Mouse (Mus musculus) spleen, adult 2 months (tissue): ENCODE measurements around the gene Rgs3. TPM values are rescaled to one million over a fixed set of nuclear protein-coding genes. Genes with fewer than 3 reads are reported as not detected.

ENCODE experiments used
- DNase-seq, 2 experiments: peaks; one replicate each; pipeline versions ENCODE4 v3.0.0 to v3.0.0-alpha.2; 2012 to 2021; ENCODE audit warnings: low spot score in 2 of 2, low read depth in 1 of 2
- H3K27ac ChIP-seq: fragments of 200-500 bp; 2 replicates; pipeline ENCODE4 v1.5.1; 2012; ENCODE audit warnings: low read length, inconsistent platforms; ENCODE audit not compliant: insufficient read depth
- H3K27me3 ChIP-seq: fragments of 200-500 bp; 2 replicates; pipeline ENCODE4 v1.6.1; 2012; ENCODE audit warnings: mild to moderate bottlenecking, moderate library complexity, low read length, inconsistent platforms; ENCODE audit not compliant: control insufficient read depth, insufficient read depth
- H3K36me3 ChIP-seq: fragments of 200-500 bp; 2 replicates; pipeline ENCODE4 v1.6.1; 2012; ENCODE audit warnings: mild to moderate bottlenecking, low read length, inconsistent platforms; ENCODE audit not compliant: control insufficient read depth, insufficient read depth
- H3K4me1 ChIP-seq: fragments of 200-500 bp; 2 replicates; pipeline ENCODE4 v1.6.1; 2011; ENCODE audit warnings: inconsistent platforms; ENCODE audit not compliant: control insufficient read depth, insufficient read depth, insufficient read length
- H3K4me3 ChIP-seq: fragments of 200-500 bp; 2 replicates; pipeline ENCODE4 v1.5.1; 2011; ENCODE audit warnings: mild to moderate bottlenecking, inconsistent platforms; ENCODE audit not compliant: insufficient read depth, insufficient read length; ENCODE audit errors: extremely low read depth
- CTCF ChIP-seq: fragments of 200-500 bp; IDR thresholded peaks from 2 replicates; pipeline ENCODE4 v1.5.1; 2011; ENCODE audit warnings: mild to moderate bottlenecking, inconsistent platforms; ENCODE audit not compliant: insufficient read depth, insufficient read length, insufficient replicate concordance; ENCODE audit errors: extremely low read depth
- POLR2A ChIP-seq: fragments of 200-500 bp; IDR thresholded peaks from 2 replicates; pipeline ENCODE4 v1.6.1; 2011; ENCODE audit warnings: low read depth, low read length, inconsistent platforms
- WGBS: fragments of 180-500 bp; shearing (Covaris S2); methylation state at CpG from one replicate; pipeline ENCODE4 v1.1.7; 2018; 5-methylcytosine and 5-hydroxymethylcytosine counted together
- polyA plus RNA-seq: library from polyadenylated mRNA; depleted of rRNA; stranded (reverse); fragments of >200 nt; gene quantifications from 2 replicates; pipeline ENCODE4 v1.2.3, GENCODE M21; 2012

Gene Rgs3
- polyA plus RNA-seq, 1 experiment: 51.7 TPM

DNA sequence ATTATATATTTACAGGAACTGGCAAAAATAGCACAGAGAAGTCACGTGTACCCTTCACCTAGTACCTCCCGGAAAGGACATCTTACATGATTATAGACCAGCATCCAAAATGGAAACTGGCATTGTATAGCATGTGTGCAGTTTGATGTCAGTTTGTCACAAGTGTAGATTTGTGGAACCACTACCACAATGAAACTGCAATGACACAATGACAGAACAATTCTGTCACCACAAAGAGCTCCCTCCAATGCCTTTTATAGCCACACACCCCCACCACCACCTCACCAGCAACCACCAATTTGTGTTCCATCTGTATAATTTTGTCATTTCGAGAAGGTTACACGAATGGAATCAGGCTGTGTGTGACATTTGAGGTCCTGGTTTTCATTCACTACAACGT is 149.8 kb downstream of the Rgs3 start:
- Histone ChIP-seq H3K36me3 (no peaks in the 10 kb centered on the region), H3K4me1 (no peaks in the 10 kb centered on the region), H3K27me3 (no peaks in the 10 kb centered on the region), H3K4me3 (no peak overlapping the region), H3K27ac (no peak overlapping the region)
- DNase-seq: no peak
- TF ChIP-seq CTCF (no peak), POLR2A (no peak)
- 56% methylated on average over 5 of the region's 5 CpGs for WGBS

DNA sequence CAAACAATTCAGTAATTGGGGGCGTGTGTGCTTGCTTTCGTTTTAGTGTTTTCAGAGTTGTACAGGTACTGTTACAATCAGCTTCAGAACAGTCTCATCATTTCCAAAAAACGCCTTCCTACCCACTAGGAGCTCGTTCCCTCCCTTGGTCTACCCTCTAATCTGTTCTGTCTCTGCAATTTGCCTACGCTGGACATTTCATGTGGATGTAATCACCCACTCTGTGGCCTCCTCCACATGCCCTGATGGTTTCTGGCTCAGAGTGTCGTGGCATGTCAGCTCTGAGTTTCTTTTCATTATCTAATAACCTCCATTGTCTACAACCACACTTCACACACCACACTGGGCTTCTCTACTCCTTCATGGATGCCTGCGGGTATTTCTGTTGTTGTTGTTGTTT is 151.5 kb downstream of the Rgs3 start:
- Histone ChIP-seq H3K36me3 (no peaks in the 10 kb centered on the region), H3K4me3 (no peak overlapping the region), H3K27me3 (no peaks in the 10 kb centered on the region), H3K4me1 (no peaks in the 10 kb centered on the region), H3K27ac (no peak overlapping the region)
- TF ChIP-seq POLR2A (no peak), CTCF (no peak)
- 91% methylated on average over 7 of the region's 7 CpGs for WGBS
- DNase-seq: no peak

DNA sequence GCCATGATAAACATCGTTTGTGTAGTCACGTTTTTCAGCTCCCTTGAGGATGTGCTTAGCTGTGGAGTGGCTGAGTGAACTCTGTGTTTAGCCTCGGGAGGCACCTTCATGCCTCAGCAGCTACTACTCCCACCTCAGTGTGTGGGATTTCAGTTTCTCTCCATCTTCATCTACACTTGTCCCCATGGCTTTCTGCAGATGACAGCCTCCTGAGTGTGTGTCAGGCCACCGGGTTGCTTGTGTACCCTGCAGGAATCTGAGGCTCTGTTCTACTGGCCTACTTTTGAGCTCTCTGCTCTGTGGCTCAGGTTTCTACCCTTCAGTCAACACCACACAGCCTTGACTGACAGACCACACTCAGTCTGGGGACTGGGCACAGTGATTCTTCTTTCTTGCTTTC is 151.9 kb downstream of the Rgs3 start:
- no peaks in the 10 kb centered on the region for H3K4me1 ChIP-seq
- no peak for DNase-seq
- H3K27ac ChIP-seq: no peak overlapping the region
- TF ChIP-seq CTCF: no peak
- no peak for TF ChIP-seq POLR2A
- no peaks in the 10 kb centered on the region for H3K27me3 ChIP-seq
- no peak overlapping the region for H3K4me3 ChIP-seq
- H3K36me3 ChIP-seq: no peaks in the 10 kb centered on the region
- WGBS: 64% methylated on average over 4 of the region's 4 CpGs

DNA sequence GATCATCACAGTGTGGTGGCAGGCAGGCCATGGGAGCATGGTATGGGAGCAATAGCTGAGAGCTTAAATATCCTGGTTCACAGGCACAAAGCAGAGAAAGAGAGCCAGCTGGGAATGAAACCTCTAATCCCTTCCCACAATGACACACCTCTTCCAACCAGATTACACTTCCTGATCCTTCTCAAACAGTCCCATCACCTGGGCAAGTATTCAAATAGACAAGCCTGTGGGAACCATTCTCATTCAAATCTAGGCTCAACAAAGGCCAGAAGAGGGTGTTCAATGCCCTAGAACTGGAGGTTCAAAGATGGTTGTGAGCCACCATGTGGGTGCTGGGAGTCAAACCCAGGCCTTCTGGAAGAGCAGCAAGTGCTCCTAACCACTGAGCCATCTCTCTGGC is 161.2 kb downstream of the Rgs3 start:
- Histone ChIP-seq H3K27me3 (no peaks in the 10 kb centered on the region), H3K4me3 (no peak overlapping the region), H3K4me1 (no peaks in the 10 kb centered on the region), H3K36me3 (no peaks in the 10 kb centered on the region), H3K27ac (no peak overlapping the region)
- TF ChIP-seq POLR2A (no peak), CTCF (no peak)
- no peak for DNase-seq

DNA sequence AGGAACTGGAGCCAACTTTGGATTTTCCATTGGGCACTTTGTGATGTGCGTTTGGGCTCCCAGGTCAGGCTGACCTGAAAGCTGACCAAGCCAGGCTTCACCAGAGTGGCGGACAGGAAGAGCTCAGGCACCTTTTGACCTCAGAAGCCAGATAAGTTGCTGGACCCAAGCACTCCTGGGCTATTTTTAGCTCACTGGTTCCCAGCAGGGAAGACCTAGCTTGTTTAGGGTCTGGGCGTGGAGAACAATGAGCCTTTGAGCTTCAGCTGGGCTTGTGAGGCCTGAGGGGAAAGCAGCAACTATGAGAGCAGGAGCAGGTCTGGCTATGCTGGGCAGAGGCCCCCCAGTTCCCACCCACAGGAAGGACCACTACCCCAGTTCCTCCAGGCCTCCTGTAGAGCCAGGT is 162.4 kb downstream of the Rgs3 start:
- WGBS: 78% methylated on average over 3 of the region's 3 CpGs

DNA sequence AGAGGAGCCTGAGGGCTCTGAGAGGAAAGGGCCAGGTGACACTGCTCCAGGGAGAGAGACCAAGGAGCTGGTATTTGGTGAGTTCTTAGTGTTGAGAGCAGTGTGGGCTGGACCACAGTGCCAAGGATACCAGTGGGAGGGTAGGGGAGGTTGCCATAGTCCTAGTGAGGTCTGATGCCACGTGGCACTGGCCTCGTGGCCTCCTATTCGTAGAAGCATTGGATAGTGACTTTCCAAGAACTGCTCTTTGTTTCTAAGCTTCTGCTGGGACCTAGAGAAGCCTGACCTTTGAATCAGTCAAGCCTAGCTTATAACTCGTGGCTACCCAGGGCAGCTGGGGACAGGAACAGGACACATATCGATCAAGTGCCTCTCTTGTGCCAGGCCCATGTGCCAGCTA is 164.1 kb downstream of the Rgs3 start:
- WGBS: 93% methylated on average over 5 of the region's 5 CpGs
- Histone ChIP-seq H3K27me3 (no peaks in the 10 kb centered on the region), H3K36me3 (no peaks in the 10 kb centered on the region), H3K27ac (no peak overlapping the region), H3K4me3 (no peak overlapping the region), H3K4me1 (no peaks in the 10 kb centered on the region)
- TF ChIP-seq POLR2A (no peak), CTCF (no peak)
- DNase-seq: no peak

More for the DNA sequence above, 162.4 kb downstream of the Rgs3 start:
- DNase-seq: no peak
- Histone ChIP-seq H3K36me3 (no peaks in the 10 kb centered on the region), H3K27ac (no peak overlapping the region), H3K4me1 (no peaks in the 10 kb centered on the region), H3K4me3 (no peak overlapping the region), H3K27me3 (no peaks in the 10 kb centered on the region)
- TF ChIP-seq POLR2A (no peak), CTCF (no peak)

DNA sequence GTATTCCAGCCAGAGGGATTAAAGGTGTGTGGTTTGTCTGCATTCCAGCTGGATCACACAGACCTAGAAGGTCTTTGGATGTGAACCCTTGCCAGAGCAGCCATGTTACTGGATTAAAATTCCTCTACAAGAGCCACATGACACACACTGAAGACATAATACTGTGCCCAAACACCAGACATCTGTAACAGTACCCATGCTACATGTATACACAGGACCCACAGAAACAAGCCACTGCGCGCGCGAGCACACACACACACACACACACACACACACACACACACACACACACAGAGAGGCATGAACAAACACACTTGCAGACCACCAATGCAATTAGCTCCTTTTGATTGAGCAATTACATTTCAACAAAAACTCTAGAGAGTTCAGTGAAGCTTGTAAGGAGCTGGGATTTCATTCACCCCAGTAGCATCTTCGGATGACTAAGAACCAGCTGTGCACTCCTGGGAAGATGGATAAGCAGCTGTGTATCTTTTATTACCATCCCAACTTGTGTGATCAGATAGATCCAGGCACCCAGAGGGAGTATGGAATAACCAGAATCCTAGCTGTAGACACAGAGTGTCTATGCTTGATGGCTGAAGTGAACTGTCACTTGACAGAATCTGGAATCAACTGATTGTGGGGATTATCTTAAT is 166.8 kb downstream of the Rgs3 start:
- DNase-seq: no peak
- 98% methylated on average over 5 of the region's 5 CpGs for WGBS
- H3K4me1 ChIP-seq: no peaks in the 10 kb centered on the region; the same call in 1 of the 2 replicates
- no peak overlapping the region for H3K4me3 ChIP-seq
- no peaks in the 10 kb centered on the region for H3K36me3 ChIP-seq
- no peak for TF ChIP-seq POLR2A
- TF ChIP-seq CTCF: no peak
- no peak overlapping the region for H3K27ac ChIP-seq
- H3K27me3 ChIP-seq: no peaks in the 10 kb centered on the region
